Mouse (Mus musculus) forebrain, embryonic 14.5 days (tissue): ENCODE measurements around the gene Mgarp. TPM values are rescaled to one million over a fixed set of nuclear protein-coding genes. Genes with fewer than 3 reads are reported as not detected.

Experiments used
- ATAC-seq: fragments of 200-750 bp; cut with Nextera tagmentation; 2 replicates; pipeline ENCODE4 v1.8.0; 2017; ENCODE audit warnings: mild to moderate bottlenecking, moderate library complexity
- DNase-seq: peaks from one replicate; pipeline ENCODE4 v3.0.0-alpha.2; 2015; ENCODE audit warnings: low spot score
- H3K27ac ChIP-seq: fragments of 300-500 bp; sonication (generic); 2 replicates; pipeline ENCODE4 v1.5.1; 2014; ENCODE audit warnings: low read depth, mild to moderate bottlenecking, control low read depth, low read length, moderate library complexity
- H3K27me3 ChIP-seq: fragments of 300-500 bp; sonication (generic); replicated peaks from 2 replicates; pipeline ENCODE4 v1.6.1; 2014; ENCODE audit warnings: low read length, control low read depth, mixed read lengths; ENCODE audit not compliant: control insufficient read depth, insufficient read depth
- H3K36me3 ChIP-seq: fragments of 300-500 bp; sonication (generic); 2 replicates; pipeline ENCODE4 v1.6.1; 2014; ENCODE audit warnings: low read length, control low read depth; ENCODE audit not compliant: control insufficient read depth, insufficient read depth
- H3K4me1 ChIP-seq: fragments of 300-500 bp; sonication (generic); 2 replicates; pipeline ENCODE4 v1.6.1; 2014; ENCODE audit warnings: antibody characterized with exemption, low read length, control low read depth; ENCODE audit not compliant: control insufficient read depth, insufficient read depth
- H3K4me2 ChIP-seq: fragments of 300-500 bp; sonication (generic); 2 replicates; pipeline ENCODE4 v1.6.1; 2014; ENCODE audit warnings: mild to moderate bottlenecking, control low read depth, low read length
- H3K4me3 ChIP-seq: fragments of 300-500 bp; sonication (generic); 2 replicates; pipeline ENCODE4 v1.5.1; 2014; ENCODE audit warnings: low read depth, low read length, control low read depth
- H3K9ac ChIP-seq: fragments of 300-500 bp; sonication (generic); 2 replicates; pipeline ENCODE4 v1.6.1; 2014; ENCODE audit warnings: mild to moderate bottlenecking, low read length, control low read depth, moderate library complexity
- H3K9me3 ChIP-seq: fragments of 300-500 bp; sonication (generic); replicated peaks from 2 replicates; pipeline ENCODE4 v1.6.1; 2016; ENCODE audit warnings: low read length, control low read depth, mixed read lengths; ENCODE audit not compliant: control insufficient read depth
- WGBS: fragments of 180-500 bp; shearing (Covaris S2); extraction: QIAGEN DNeasy Blood & Tissue Kit; methylation state at CpG from one replicate; pipeline ENCODE4 v1.1.7; 2014; 5-methylcytosine and 5-hydroxymethylcytosine counted together
- polyA plus RNA-seq: library from polyadenylated mRNA; unstranded; fragments of >200 nt; fragmentation: Nextera tagmentation; extraction: Ambion mirVana; gene quantifications from 2 replicates; pipeline ENCODE4 v1.2.1, GENCODE M21; 2014

Gene Mgarp
- polyA plus RNA-seq, 1 experiment from 2014 or later: 0.56 TPM

DNA sequence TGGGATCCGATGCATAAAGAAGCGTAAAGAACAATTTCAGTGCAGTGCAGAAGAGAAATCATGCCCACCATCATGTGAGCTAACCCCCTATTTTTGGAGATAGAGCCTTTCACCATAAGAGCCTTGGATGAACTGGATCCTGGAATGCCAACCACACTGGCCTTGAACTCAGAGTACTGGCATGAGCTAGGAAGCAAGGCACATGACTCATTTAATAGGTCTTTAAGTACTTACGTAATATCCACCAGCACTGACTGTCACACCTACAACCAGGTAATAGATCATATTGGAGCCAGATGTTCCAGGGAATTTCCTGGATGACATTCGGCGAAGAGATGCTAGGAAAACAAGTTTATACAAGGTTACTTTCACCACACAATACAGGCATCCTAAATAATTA lies 4.9 kb downstream of the Mgarp start:
- no peak for DNase-seq
- H3K36me3 ChIP-seq: no peaks in the 10 kb centered on the region
- H3K4me3 ChIP-seq: no peak overlapping the region
- no peak overlapping the region for H3K9ac ChIP-seq
- H3K4me2 ChIP-seq: no peak overlapping the region
- no peaks in the 10 kb centered on the region for H3K9me3 ChIP-seq
- no peak overlapping the region for H3K27ac ChIP-seq
- 0 out of 2 replicates have a peak, but pooled peaks cover 2% of the 10 kb centered on the region for H3K27me3 ChIP-seq
- 93% methylated on average over 5 of the region's 5 CpGs for WGBS
- no peaks in the 10 kb centered on the region for H3K4me1 ChIP-seq
- no peak for ATAC-seq

DNA sequence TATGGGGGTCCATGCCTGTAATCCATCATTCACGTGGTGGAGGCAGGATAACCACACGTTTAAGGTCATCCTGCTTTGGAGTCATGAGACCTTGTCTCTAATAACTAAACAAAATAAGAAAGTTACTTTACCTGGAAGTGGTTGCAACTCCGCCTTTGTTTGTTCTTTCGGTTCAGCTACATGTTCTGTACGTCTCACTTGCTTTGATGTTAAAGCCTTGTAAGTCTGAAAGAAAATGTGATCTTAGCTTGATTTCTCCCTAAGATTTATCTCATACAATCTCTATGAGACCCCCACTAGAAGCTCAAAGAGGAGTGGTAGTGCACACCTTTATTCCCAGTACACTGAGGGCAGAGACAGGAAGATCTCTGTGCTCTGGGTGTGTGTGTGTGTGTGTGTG lies 5.4 kb downstream of the Mgarp start:
- no peaks in the 10 kb centered on the region for H3K9me3 ChIP-seq
- H3K4me1 ChIP-seq: no peaks in the 10 kb centered on the region
- 0 out of 2 replicates have a peak, but pooled peaks cover 2% of the 10 kb centered on the region for H3K27me3 ChIP-seq
- no peak overlapping the region for H3K9ac ChIP-seq
- ATAC-seq (no peak), DNase-seq (no peak)
- no peak overlapping the region for H3K4me2 ChIP-seq
- 87% methylated on average over 5 of the region's 5 CpGs for WGBS
- H3K27ac ChIP-seq: no peak overlapping the region
- H3K4me3 ChIP-seq: no peak overlapping the region
- H3K36me3 ChIP-seq: no peaks in the 10 kb centered on the region

DNA sequence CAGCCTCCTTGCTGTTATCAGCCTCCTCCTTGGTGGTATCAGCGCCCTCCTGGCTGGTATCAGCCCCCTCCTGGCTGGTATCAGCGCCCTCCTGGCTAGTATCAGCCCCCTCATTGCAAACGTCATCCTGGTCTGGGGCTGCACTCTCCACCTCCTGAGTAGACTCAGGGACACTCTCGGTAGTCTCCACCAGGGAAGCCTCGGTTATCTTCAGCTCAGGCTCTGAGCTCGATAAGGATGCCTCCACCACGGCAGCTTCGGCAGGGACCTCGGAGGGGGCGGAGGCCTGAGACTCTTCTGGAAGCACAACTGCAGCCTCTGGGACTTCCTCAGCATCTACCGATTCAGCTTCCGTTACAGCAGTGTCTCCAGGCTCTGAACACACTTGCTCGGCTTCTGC lies 7.6 kb downstream of the Mgarp start:
- ATAC-seq: no peak

DNA sequence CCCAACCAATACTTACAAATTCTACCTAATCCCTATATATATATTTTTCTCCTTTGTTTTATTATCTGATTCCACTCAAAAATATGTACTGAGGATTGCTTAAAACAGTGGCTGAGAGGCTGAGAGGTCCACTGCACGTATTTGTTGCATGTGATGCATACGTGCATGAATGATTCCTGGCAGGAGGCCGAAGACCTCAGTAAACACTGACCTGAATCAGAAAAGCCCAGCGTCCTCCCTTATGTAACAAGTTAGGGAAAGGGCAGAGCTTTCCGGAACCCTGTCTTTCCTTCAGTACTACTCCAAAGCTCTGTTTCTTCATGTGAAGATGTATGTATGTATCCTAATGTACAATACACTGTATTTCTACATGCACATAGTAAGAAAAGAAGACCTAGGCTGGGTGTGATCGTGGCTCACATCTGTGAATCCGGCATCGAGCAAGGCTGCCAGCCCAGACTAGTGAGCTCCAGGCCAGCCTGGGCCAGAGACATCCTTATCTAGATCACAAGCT lies 8.6 kb downstream of the Mgarp start:
- H3K9me3 ChIP-seq: no peaks in the 10 kb centered on the region
- H3K9ac ChIP-seq: no peak overlapping the region
- no peak for ATAC-seq
- no peak overlapping the region for H3K4me3 ChIP-seq
- no peaks in the 10 kb centered on the region for H3K36me3 ChIP-seq
- WGBS: 48% methylated on average over 8 of the region's 8 CpGs
- no peak overlapping the region for H3K27ac ChIP-seq
- no peaks in the 10 kb centered on the region for H3K4me1 ChIP-seq
- no peaks in the 10 kb centered on the region for H3K27me3 ChIP-seq
- no peak overlapping the region for H3K4me2 ChIP-seq
- no peak for DNase-seq

More for the DNA sequence above, 7.6 kb downstream of the Mgarp start:
- Histone ChIP-seq H3K4me3 (no peak overlapping the region), H3K27me3 (no peaks in the 10 kb centered on the region), H3K27ac (no peak overlapping the region), H3K4me1 (no peaks in the 10 kb centered on the region), H3K9me3 (no peaks in the 10 kb centered on the region), H3K36me3 (no peaks in the 10 kb centered on the region), H3K9ac (no peak overlapping the region), H3K4me2 (peak overlapping the region; percentile 15; the same call in 1 of the 2 replicates)
- DNase-seq: no peak
- 9% methylated on average over 13 of the region's 13 CpGs for WGBS

DNA sequence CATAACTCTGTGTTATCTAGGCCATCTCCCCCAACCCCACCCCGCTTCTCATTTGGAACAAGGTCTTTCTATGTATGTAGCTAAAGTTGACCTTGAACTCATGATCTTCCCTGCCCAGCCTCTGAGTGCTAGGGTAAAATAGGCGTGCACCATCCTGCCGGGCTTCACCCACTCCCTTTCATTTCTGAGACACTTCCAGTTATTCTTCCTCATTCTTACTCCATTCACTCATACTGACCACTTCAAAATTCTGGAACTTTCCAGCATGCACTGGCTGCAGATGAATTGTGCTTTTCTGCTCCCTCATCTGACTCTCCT lies 9.4 kb downstream of the Mgarp start:
- no peak overlapping the region for H3K4me3 ChIP-seq
- no peaks in the 10 kb centered on the region for H3K9me3 ChIP-seq
- ATAC-seq (no peak), DNase-seq (no peak)
- WGBS: 81% methylated on average over 3 of the region's 3 CpGs
- no peak overlapping the region for H3K9ac ChIP-seq
- no peak overlapping the region for H3K27ac ChIP-seq
- H3K4me2 ChIP-seq: no peak overlapping the region
- no peaks in the 10 kb centered on the region for H3K4me1 ChIP-seq
- no peaks in the 10 kb centered on the region for H3K36me3 ChIP-seq
- H3K27me3 ChIP-seq: no peaks in the 10 kb centered on the region

DNA sequence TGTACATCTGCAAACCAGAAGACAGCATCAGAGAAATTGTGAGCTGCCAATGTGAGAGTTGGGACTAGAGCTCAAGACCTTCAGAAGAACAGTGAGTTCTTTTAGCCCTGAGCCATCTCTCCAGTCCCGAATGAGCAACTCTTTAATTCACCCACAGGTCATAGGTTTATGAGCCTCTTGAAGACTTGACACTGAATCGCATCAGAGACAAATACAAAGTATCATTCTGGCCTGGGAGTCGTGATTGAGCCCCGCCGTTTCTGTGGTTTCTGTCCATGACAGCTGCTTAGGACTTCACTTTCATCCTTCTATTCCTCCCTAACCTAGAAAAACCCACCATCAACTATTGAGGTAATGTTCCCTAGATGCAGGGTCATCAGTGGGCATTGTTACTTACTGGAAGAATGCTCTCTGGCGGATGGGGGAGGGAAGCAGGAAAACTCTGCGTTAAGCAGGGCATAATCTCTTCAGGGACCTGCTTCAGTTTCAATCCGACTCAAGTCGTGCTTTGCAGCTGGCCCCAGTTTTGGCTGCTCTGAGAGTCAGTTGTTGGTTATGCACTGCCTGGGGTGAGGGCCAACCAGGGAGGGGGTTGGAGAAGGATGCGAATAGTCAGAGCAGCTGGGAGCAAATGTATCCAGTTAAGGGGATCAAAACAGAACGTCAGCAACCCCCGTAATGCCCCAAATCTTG lies 10.0 kb downstream of the Mgarp start:
- no peak overlapping the region for H3K4me3 ChIP-seq
- no peak overlapping the region for H3K27ac ChIP-seq
- H3K9ac ChIP-seq: no peak overlapping the region
- ATAC-seq (no peak), DNase-seq (no peak)
- WGBS: 51% methylated on average over 12 of the region's 12 CpGs
- H3K27me3 ChIP-seq: no peaks in the 10 kb centered on the region
- no peaks in the 10 kb centered on the region for H3K9me3 ChIP-seq
- H3K36me3 ChIP-seq: no peaks in the 10 kb centered on the region
- H3K4me1 ChIP-seq: no peaks in the 10 kb centered on the region
- H3K4me2 ChIP-seq: no peak overlapping the region

DNA sequence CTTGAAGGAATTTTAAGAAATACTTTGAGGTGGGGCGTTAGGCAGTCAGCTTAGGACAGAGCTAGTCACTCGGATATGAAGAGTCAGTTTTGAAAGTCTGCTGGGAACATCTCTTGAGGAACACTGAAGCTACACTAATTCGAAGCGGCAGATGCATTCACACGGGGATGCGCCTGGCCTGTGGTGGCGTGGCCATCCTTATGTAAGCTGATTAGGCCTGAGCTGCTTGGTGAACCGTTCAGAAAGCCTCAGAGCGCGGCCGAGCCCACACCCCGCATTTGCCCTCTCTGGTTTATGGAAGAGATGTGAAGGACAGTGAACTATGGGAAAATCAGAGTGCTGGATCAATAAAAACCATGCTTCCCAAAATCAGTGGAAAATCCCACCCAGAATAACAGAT lies 13.1 kb downstream of the Mgarp start:
- Histone ChIP-seq H3K4me1 (no peaks in the 10 kb centered on the region), H3K4me2 (no peak overlapping the region), H3K4me3 (no peak overlapping the region), H3K9ac (no peak overlapping the region), H3K27me3 (no peaks in the 10 kb centered on the region), H3K27ac (no peak overlapping the region), H3K9me3 (no peaks in the 10 kb centered on the region), H3K36me3 (no peaks in the 10 kb centered on the region)
- ATAC-seq: no peak
- WGBS: 29% methylated on average over 12 of the region's 12 CpGs
- DNase-seq: no peak

DNA sequence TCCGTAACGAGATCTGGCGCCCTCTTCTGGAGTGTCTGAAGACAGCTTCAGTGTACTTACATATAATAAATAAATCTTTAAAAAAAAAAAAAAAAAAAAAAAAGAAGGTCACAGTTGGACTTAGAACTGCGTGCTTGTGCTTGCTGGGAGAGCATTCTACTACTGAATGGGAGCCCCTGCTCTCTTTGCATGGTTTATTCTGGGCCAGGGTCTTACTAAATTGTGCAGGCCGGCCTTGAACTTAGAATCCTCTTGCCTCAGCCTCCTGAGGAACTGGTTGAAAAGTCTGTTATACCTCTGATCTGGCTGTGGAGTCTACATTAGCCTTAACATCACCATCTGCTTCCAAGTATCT lies 15.9 kb downstream of the Mgarp start:
- Histone ChIP-seq H3K9ac (no peak overlapping the region), H3K4me1 (no peaks in the 10 kb centered on the region), H3K4me2 (no peak overlapping the region), H3K27ac (no peak overlapping the region), H3K9me3 (no peaks in the 10 kb centered on the region), H3K4me3 (no peak overlapping the region), H3K27me3 (no peaks in the 10 kb centered on the region), H3K36me3 (no peaks in the 10 kb centered on the region)
- DNase-seq: no peak
- 78% methylated on average over 2 of the region's 5 CpGs for WGBS
- no peak for ATAC-seq

DNA sequence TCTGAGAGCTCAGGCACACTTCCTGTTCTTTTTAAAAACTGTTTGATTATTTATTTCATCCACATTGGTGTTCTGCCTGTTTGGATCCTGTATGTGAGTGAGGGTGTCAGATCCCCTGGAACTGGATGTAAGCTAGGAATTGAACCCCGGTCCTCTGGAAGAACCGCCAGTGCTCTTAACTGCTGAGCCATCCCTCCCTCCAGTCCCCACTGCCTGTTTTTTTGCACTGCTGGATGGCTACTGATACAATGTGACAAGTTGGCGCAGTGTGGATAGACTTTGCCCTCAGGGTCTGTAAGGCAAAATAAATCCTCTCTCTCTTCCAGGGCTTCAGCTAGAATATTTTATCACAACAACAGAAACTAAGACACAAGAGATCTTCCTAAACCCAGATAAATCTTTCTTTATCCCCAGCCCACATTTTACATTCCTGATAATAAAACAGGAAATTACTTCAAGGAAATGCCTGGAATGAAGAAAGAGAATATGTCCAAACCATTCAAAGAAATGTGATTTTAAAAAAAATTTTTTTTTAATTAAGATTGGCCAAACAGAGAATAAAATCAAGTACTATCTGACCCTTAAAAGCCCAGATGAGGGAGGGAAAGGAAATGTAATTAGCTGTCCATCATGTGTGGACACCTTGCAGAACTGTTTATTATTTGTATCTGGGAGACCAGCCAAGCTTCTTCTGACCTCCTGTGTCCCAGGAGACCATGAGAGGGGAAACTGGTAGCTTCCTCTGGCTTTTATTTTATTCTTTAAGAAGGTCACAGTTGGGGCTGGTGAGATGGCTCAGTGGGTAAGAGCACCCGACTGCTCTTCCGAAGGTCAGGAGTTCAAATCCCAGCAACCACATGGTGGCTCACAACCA lies 16.5 kb downstream of the Mgarp start:
- H3K4me3 ChIP-seq: no peak overlapping the region
- H3K9ac ChIP-seq: no peak overlapping the region
- no peak overlapping the region for H3K27ac ChIP-seq
- no peaks in the 10 kb centered on the region for H3K9me3 ChIP-seq
- H3K4me1 ChIP-seq: no peaks in the 10 kb centered on the region
- 90% methylated on average over 5 of the region's 5 CpGs for WGBS
- ATAC-seq (no peak), DNase-seq (no peak)
- H3K4me2 ChIP-seq: no peak overlapping the region
- no peaks in the 10 kb centered on the region for H3K27me3 ChIP-seq
- H3K36me3 ChIP-seq: no peaks in the 10 kb centered on the region
